Mouse (Mus musculus): ENCODE results near the gene Cs.

The Cs gene

GRCm38 (mm10) chr10:128335582-128335981 is 2.0 kb upstream of the Cs start:
- DNase-seq (ENCODE audit: low spot score in 2 of 2) = peak; percentile 74 to 85

GRCm38 (mm10) chr10:128336195-128336594 is 1.3 kb upstream of the Cs start:
- no peak for DNase-seq (ENCODE audit: low spot score in 2 of 2)

- no peak for DNase-seq (ENCODE audit: low spot score in 2 of 2)
Measured at GRCm38 (mm10) chr10:128336597-128336996, 937 bp upstream of the Cs start.

GRCm38 (mm10) chr10:128338415-128338814 is 881 bp downstream of the Cs start:
- peak; percentile 40 to 46 for DNase-seq (ENCODE audit: low spot score in 2 of 2)

GRCm38 (mm10) chr10:128338948-128339347 is 1.4 kb downstream of the Cs start:
- DNase-seq (ENCODE audit: low spot score in 2 of 2) = no peak

- no peak for DNase-seq (ENCODE audit: low spot score in 2 of 2)
Measured at GRCm38 (mm10) chr10:128340257-128340656, 2.7 kb downstream of the Cs start.

DNA sequence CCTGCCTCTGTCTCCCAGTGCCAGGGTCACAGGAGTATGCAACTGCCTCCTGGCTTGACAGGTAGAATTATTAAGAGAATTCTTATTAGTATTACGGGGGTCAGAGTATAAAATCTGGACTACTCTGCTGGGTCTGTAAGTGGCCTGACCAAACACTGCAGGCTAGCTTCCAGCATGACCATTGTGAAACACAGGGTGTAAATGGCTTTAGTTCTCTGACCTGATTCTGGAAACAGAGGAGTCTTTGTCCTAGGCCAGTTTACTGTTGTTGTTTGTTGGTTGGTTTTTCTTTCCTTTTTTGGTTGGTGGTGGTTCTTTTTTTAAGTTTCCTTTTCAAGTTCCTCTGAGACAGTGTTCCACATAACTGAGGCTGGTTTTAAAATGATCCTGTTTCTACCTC is 5.9 kb downstream of the Cs start:
- no peak for DNase-seq (ENCODE audit: low spot score in 2 of 2)

- DNase-seq (ENCODE audit: low spot score in 2 of 2) = peak; percentile 76 to 77
Measured at GRCm38 (mm10) chr10:128344568-128345275, 7.2 kb downstream of the Cs start.

DNA sequence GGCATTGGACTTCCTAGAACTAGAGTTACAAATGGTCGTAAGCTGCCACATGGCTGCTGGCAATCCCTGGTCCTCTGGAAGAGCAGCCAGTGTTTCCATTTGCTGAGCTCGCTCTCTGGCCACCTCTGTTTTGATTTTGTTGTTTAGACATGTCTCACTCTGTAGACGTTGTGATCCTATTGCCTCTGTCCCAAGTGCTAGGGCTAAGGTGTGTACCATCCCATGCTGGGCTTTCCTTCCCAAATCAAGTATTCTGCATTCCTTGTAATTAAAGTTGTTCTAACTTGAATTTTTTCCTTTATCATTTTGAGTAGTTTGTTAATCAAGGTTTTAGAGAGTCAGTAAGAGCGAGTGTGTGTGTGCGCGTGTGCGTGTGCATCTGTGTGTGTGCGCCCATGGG is 10.0 kb downstream of the Cs start:
- DNase-seq (ENCODE audit: low spot score in 2 of 2) = no peak

DNA sequence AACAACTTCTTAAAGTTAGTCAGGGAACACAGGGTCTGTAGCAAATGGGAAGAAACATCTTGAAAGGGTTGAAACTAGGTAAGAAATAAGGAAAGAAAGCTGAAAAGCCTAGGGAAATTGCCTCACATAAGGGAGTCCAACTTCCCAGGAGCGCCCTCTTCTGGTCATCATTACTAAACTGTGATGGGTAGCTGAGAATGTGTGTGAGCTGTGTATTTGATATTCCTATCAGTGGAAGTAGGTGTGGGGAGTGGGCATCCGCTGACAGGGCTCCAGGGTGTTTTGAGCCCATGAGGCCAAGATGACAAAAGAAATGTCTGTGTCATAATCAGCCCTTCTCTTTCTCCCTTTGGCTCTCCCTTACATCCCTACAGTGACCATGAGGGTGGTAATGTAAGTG is 21.3 kb downstream of the Cs start:
- peak in 1 of 2 experiments; percentile 55 for DNase-seq (ENCODE audit: low spot score in 2 of 2)

GRCm38 (mm10) chr10:128359226-128359625 is 21.7 kb downstream of the Cs start:
- DNase-seq (ENCODE audit: low spot score in 2 of 2) = no peak

- no peak for DNase-seq (ENCODE audit: low spot score in 2 of 2)
Measured at GRCm38 (mm10) chr10:128361836-128362235, 24.3 kb downstream of the Cs start.

DNA sequence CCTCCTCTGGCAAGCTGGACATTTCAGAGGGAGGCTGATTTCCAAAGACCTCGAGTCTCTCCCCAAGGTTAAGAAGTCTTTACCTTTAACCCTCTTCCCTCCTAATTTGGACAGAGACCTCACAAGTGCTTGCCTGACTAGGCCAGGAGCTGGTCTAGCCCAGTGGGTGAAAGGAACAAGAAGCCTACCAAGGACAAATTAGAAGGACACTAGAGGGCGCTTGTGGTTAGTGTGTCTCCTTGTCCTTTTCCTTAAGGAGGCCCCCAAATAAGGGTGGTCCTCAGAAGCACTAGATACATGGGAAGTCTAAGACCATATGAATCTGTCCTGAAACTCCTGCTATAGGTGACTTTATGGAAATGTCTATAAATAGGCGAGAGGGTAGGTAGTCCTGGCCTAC is 25.0 kb downstream of the Cs start:
- DNase-seq (ENCODE audit: low spot score in 2 of 2) = peak in 1 of 2 experiments; percentile 29

GRCm38 (mm10) chr10:128367899-128368401 is 30.4 kb downstream of the Cs start:
- DNase-seq (ENCODE audit: low spot score in 2 of 2) = no peak

DNA sequence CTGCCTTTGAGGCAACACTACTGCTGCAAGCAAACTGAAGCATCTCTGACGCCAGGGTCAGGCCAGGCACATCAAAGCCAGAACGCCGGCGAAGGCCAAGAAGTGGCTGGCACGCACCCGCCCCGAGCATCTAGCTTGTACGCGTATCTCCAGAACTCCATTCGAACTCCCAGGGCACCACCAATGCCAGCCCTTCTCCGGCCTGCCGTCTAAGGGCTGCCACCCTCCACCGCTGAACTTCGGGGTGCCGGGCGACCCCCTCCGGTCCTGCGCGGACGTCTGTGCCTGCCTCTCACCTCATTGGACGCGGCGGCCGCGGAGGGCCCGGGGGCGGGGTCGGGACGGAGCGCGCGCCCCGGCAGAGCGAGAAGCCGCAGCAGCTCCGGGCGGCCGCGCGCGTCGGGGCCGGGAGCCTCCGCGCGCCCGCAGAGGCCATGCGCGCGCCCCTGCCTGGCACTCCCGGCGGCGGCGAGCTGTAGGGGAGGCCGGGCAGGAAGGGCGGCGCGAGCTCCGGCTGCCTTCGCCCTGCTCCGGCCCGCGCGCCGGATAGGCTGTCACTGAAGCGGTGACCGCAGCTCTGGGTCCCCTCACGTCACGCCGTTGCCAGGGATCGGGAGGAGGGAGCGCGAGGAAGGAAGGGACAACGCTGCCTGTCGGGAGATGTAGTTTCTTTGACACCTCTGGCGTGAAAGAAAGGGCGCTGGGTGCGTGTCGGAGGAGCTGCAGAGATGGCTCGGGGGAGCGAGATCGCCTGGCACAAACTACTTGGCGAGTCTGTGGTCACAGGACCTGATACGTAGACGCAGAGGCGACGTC is 31.1 kb downstream of the Cs start, which contains the start of gene Coq10a:
Gene Coq10a, minus strand, starts transcription at position 596 of the 816 bp plus-strand sequence.
- peak; percentile 91 to 92 for DNase-seq (ENCODE audit: low spot score in 2 of 2)

DNA sequence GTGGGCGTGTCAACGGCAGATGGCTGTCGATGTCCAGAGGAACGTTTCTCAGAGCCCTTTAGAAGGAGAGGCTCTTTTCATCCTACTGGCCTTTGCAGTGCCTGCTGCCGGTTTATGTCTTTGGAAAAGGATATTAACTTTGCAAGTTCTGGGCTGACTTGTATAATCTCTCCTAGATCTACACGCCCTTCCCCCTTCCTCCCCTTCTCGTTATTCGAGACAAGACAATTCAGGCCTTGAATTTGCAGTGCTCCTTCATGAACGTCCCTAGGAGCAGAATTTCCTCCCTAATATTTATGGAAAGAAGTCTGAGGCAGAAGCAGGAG is 31.6 kb downstream of the Cs start:
- DNase-seq (ENCODE audit: low spot score in 2 of 2) = no peak

DNA sequence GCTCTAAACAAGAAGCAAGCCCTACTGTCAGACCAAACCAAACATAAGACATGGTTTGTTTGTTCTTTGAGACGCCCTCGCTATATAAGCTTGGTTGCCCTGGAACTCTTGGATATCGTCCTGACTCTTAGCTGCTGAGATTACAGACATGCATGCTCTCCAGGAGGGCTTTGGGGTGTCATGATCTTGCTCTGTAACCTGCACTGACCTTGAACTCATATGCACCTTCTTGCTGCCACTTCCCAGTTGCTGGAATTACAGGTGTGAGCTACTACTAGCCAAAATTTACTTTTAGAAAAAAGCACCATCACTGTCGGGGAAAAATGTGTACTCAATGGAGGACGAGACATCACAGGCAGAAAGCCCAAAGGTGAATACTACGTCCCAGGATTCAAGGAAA is 32.1 kb downstream of the Cs start:
- no peak for DNase-seq (ENCODE audit: low spot score in 2 of 2)

DNA sequence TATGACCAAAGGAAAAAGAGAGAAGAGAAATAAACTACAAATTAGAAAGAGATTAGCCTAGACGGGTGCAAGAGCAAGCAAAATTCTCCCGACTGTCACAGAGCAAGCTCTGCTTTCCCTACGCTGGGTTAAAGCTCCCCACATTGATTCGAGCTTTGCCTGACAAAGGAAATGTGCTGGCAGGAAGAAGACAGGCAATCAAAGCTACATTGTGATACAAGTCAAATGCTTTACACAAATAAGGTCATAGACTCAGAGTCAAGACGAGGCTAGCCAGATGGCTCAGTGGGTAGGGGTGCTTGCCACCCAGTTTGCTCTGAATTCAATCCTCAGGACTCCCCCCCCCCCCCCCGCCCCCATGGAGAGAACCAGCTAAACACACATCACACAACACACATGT is 32.5 kb downstream of the Cs start:
- no peak for DNase-seq (ENCODE audit: low spot score in 2 of 2)

- DNase-seq (ENCODE audit: low spot score in 2 of 2) = no peak
Measured at GRCm38 (mm10) chr10:128370601-128371000, 33.1 kb downstream of the Cs start.

DNA sequence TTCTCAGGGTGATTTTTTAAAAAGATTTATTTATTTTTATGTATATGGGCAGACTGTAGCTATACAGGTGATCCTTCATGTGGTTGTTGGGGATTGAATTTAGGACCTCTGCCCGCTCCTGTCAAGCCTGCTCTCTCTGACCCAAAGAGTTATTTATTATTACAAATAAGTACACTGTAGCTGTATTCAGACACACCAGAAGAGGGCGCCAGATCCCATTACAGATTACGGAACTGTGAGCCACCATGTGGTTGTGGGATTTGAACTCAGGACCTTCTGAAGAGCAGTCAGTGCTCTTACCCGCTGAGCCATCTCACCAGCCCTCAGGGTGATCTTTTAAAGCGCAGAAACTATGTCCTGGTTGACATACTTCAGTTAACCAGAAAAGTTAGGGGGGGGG is 34.6 kb downstream of the Cs start:
- no peak for DNase-seq (ENCODE audit: low spot score in 2 of 2)

DNA sequence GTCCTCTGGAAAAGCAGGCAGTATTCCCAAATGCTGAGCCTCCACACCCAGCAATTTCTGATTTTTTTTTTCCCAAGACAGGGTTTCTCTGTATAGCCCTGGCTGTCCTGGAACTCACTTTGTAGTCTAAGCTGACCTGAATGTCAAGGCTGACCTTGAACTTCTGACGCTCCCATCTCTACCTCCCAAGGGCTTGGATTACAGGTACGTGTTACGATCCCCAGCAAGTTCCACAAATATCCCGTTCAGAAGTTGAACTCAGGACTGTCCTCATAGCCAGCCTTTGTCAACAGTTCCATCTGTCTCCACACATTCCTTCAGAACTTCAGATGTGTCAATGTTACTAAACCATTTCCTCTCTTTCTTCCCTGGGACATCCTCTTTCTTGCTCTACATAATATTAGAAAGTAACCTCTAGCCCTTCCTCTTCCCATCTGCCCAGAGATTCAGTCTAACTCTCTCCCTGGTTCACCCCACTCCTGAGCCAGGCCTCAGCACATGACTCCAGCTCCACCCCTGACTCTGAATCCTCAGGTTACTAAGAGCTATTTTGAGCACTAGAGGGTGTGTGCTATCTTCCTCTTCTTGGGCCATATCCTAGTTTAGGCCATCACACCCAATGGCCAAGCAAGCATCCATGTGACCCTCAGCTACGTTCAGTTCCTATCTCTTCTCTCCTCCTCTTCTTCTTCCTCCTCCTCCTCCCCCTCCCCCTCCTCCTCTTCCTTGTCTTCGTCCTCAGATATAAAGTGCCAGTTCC is 35.6 kb downstream of the Cs start:
- DNase-seq (ENCODE audit: low spot score in 2 of 2) = no peak

DNA sequence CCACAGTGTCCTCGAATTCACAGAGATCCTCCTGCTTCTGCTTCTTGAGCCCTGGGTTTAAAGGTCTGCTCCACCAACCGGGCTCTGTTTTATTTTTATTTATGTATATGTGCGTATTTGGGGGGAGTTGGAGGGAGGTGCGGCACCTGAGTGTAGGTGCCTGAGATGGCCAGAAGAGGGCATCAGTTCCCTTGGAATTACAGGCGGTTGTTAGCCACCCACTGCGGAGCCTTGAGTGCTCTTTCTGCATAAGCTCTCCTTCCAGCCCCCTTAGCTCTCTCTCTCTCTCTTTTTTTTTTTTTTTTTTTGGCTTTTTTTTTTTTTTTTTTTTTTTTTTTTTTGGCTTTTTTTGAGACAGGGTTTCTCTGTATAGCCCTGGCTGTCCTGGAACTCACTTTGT is 36.9 kb downstream of the Cs start:
- DNase-seq (ENCODE audit: low spot score in 2 of 2) = no peak

Data from spleen, postnatal 36 days (tissue).